Mouse (Mus musculus) midbrain, embryonic 13.5 days (tissue): Measurements from ENCODE around the gene Rnf214. TPM values are rescaled to one million over a fixed set of nuclear protein-coding genes. Genes with fewer than 3 reads are reported as not detected.
A peak's percentile ranks its signal among the peaks of the same experiment; 100 is the strongest.

Source experiments
- ATAC-seq: fragments of 200-750 bp; cut with Nextera tagmentation; 2 replicates; pipeline ENCODE4 v1.8.0; 2017; ENCODE audit warnings: mild to moderate bottlenecking, moderate TSS enrichment, moderate library complexity
- H3K27ac ChIP-seq: fragments of 300-500 bp; sonication (generic); 2 replicates; pipeline ENCODE4 v1.5.1; 2015; ENCODE audit warnings: inconsistent platforms, mild to moderate bottlenecking, moderate library complexity
- H3K27me3 ChIP-seq: fragments of 300-500 bp; sonication (generic); 2 replicates; pipeline ENCODE4 v1.6.1; 2015; ENCODE audit warnings: mild to moderate bottlenecking, inconsistent platforms
- H3K36me3 ChIP-seq: fragments of 300-500 bp; sonication (generic); 2 replicates; pipeline ENCODE4 v1.6.1; 2015; ENCODE audit warnings: mild to moderate bottlenecking, inconsistent platforms
- H3K4me1 ChIP-seq: fragments of 300-500 bp; sonication (generic); replicated peaks from 2 replicates; pipeline ENCODE4 v1.6.1; 2015; ENCODE audit warnings: inconsistent platforms
- H3K4me2 ChIP-seq: fragments of 300-500 bp; sonication (generic); replicated peaks from 2 replicates; pipeline ENCODE4 v1.6.1; 2015; ENCODE audit warnings: moderate library complexity, mild to moderate bottlenecking, inconsistent platforms
- H3K4me3 ChIP-seq: fragments of 300-500 bp; sonication (generic); replicated peaks from 2 replicates; pipeline ENCODE4 v1.5.1; 2015; ENCODE audit warnings: mild to moderate bottlenecking, inconsistent platforms
- H3K9ac ChIP-seq: fragments of 300-500 bp; sonication (generic); replicated peaks from 2 replicates; pipeline ENCODE4 v1.6.1; 2015; ENCODE audit warnings: mild to moderate bottlenecking, inconsistent platforms
- H3K9me3 ChIP-seq: fragments of 300-500 bp; sonication (generic); 2 replicates; pipeline ENCODE4 v1.6.1; 2016; ENCODE audit warnings: mild to moderate bottlenecking, inconsistent platforms
- WGBS: fragments of 180-500 bp; shearing (Covaris S2); methylation state at CpG from one replicate; pipeline ENCODE4 v1.1.7; 2015; 5-methylcytosine and 5-hydroxymethylcytosine counted together
- polyA plus RNA-seq: library from polyadenylated mRNA; unstranded; fragments of >200 nt; fragmentation: Nextera tagmentation; extraction: Ambion mirVana; gene quantifications from 2 replicates; pipeline ENCODE4 v1.2.1, GENCODE M21; 2015

The Rnf214 gene
- 114 and 119 TPM in 2 replicates for polyA plus RNA-seq

DNA sequence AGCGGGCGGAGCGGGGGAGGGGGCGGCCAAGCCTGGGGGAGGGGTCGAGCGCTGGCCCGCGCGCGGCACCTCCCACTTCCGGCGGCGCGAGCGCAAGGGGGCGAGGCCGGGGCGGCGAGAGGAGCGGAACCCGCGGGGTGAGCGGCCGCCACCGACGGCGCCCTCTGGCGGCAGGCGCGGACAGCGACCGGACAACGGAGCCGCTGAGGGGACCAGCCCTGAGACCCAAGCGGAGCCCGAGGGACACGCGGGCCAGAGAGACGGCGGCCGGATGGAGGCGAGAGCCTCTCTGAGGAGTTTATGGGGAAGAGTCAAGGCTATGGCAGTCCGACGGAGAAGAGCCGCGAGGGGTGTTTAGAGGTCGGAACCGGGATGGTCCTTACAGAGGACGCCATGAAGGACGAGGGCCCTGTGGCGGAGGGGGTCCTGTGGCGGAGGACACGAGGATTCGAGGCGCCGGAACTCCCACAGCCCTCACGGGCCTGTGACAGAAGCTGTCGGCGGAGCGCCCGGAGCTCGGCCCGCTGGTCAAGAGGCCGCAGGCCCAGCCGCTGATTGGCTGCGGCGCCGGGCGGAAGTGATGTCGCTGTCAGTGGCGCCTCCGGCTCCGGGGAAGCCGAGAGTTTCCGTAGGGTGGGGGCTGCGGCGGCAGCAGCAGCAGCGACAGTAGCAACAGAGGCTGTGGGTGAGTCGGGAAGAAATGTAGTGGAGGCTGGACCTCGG, at the start of gene Rnf214, which contains the start of gene Pcsk7:
Gene Rnf214, minus strand, starts transcription at position 557 of the 723 bp plus-strand sequence.
Gene Pcsk7, plus strand, starts transcription at position 143 of the 723 bp plus-strand sequence.
- H3K4me3 ChIP-seq = peak within 1 kb of the TSS; percentile 86
- WGBS = under 1% methylated on average over 76 of the region's 80 CpGs
- peak within 1 kb of the TSS; percentile 78 for H3K4me2 ChIP-seq
- peak within 1 kb of the TSS; percentile 97 for H3K27ac ChIP-seq
- ATAC-seq = peak; percentile 92
- peak within 1 kb of the TSS; percentile 95 for H3K9ac ChIP-seq
- H3K9me3 ChIP-seq = no peaks in the 10 kb centered on the region
- H3K36me3 ChIP-seq = peaks cover 48% of the 10 kb centered on the region
- no peaks in the 10 kb centered on the region for H3K27me3 ChIP-seq
- peaks cover 33% of the 10 kb centered on the region for H3K4me1 ChIP-seq

DNA sequence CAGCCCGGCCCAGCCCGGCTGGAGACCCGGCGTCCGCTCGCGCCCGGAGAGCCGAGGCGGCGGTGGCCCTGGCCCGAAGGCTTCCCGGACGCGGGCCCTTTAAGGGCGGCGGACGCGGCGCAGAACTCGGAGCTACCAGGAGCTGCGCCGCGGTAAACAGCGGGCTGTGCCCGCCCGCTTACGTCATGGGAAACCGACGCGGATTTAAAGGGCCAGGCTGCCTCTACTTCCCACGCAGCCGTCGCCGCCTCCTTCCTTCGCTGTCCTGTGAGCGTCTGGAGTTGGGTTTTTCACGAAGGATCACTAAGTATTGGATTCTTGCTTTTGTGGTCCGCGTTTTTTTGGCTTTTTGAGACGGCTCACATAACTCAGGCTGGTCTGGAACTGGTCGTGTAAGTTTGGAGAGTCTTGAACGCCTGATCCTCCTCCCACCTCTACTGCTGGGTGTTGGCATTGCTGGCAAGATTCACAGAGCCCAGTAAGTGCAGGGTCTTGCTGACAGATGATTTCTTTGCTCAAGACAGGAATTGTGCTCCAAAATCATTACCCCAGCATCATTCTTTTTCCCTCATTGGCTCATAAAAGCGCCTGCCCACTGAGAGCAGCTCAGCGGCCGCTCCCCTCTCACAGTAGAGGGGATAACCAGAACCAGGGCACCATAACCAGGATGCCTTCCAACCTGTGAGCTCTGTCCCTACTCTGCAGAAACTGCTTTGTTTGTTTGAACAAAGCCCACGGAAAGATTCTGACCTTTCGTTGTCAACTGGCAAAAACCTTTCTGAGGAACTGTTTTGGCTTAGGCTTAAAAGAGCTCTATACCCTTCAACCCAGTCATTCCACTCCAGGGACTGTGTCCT, 48.6 kb upstream of the Rnf214 start, which contains the start of gene Sidt2:
Gene Sidt2, minus strand, starts transcription at position 152 of the 857 bp plus-strand sequence.
- H3K4me2 ChIP-seq = peak within 1 kb of the TSS; percentile 87
- peak within 1 kb of the TSS; percentile 89 for H3K9ac ChIP-seq
- peaks cover 48% of the 10 kb centered on the region for H3K4me1 ChIP-seq
- H3K9me3 ChIP-seq = no peaks in the 10 kb centered on the region
- peaks cover 19% of the 10 kb centered on the region for H3K36me3 ChIP-seq
- peak within 1 kb of the TSS; percentile 84 for H3K27ac ChIP-seq
- peak within 1 kb of the TSS; percentile 80 for H3K4me3 ChIP-seq
- no peaks in the 10 kb centered on the region for H3K27me3 ChIP-seq
- peak; percentile 98 for ATAC-seq
- WGBS = under 1% methylated on average over 48 of the region's 48 CpGs

DNA sequence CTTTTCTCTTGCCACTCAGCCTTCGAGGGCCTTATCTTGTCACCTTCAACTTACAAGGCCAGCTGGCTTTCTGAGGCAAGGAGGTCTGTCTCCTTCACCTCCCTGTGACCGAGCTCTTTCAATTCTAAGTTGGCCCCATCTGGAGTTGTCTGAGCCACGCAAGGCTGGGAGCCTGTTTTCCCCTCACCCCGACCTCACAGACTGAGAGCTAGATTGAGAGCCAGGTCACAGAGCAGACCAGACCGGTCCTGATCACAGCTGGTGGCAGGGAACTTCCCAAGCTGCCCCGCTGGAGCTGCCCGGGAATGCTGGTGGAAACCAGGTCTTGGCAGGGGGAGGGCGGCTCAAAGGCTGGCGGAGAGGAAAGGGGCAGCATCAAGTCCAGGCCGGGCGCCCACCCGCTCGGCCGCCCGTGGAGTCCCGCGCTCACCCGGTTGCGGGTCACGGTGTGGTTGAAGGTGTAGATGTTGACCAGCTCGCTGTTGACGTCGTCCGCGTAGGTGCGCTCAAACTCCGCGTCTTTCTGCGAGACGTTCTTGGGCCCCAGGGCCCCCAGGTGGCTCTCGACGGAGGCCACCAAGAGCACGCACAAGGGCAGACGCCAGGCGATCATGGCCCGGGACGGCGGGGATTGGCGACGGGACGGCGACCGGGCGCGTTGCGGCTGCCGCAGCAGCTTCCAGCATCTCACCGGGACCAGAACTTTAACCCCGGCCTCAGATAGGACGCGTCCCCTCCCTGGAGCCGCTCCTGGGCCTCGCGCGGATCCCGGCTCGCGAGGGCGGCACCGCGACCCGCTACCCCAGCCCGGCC, 47.8 kb upstream of the Rnf214 start:
- WGBS = under 1% methylated on average over 61 of the region's 63 CpGs
- Histone ChIP-seq H3K4me1 (peaks cover 48% of the 10 kb centered on the region), H3K9ac (peak overlapping the region; percentile 89), H3K9me3 (no peaks in the 10 kb centered on the region), H3K27ac (peak overlapping the region; percentile 84), H3K27me3 (no peaks in the 10 kb centered on the region), H3K4me2 (peak overlapping the region; percentile 87), H3K36me3 (peaks cover 28% of the 10 kb centered on the region), H3K4me3 (peak overlapping the region; percentile 80)
- ATAC-seq = peak; percentile 64

- H3K4me3 ChIP-seq = peak overlapping the region; percentile 80
- no peaks in the 10 kb centered on the region for H3K9me3 ChIP-seq
- 68% methylated on average over 13 of the region's 13 CpGs for WGBS
- H3K4me1 ChIP-seq = peaks cover 45% of the 10 kb centered on the region
- 0 out of 2 replicates have a peak overlapping the region, but pooled peaks have one; percentile 84 for H3K27ac ChIP-seq
- peak overlapping the region; percentile 89 for H3K9ac ChIP-seq
- peaks cover 36% of the 10 kb centered on the region for H3K36me3 ChIP-seq
- no peaks in the 10 kb centered on the region for H3K27me3 ChIP-seq
- ATAC-seq = no peak
- H3K4me2 ChIP-seq = peak overlapping the region; percentile 87
Observed at GRCm38 (mm10) chr9:45953511-45954293, 47.0 kb upstream of the Rnf214 start.

DNA sequence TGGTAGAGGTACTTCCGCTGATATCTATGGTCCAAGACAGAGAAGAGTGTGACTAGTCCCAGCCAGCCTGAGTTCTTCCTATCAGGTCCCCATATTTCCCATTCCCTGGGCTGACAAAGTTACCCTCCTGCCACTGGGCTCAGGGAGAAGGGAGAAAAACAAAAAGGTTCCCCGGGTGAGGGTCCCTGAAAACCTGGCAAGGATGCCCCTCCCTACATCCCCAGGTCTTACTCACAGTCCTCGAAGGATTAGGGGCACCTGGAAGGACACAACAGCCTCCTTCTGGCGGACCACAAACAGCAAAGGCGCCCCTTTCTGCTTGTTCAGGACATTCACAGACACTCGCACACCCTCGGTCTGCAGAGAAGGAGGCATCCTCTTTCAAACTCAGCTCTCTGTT, 46.2 kb upstream of the Rnf214 start:
- peaks cover 44% of the 10 kb centered on the region for H3K36me3 ChIP-seq
- whole genome bisulfite sequencing = 88% methylated on average over 7 of the region's 7 CpGs
- H3K27ac ChIP-seq = no peak overlapping the region
- H3K4me2 ChIP-seq = no peak overlapping the region
- no peak overlapping the region for H3K4me3 ChIP-seq
- H3K4me1 ChIP-seq = peaks cover 37% of the 10 kb centered on the region
- no peaks in the 10 kb centered on the region for H3K9me3 ChIP-seq
- no peak overlapping the region; the same call in 1 of the 2 replicates for H3K9ac ChIP-seq
- no peaks in the 10 kb centered on the region for H3K27me3 ChIP-seq
- ATAC-seq = no peak

DNA sequence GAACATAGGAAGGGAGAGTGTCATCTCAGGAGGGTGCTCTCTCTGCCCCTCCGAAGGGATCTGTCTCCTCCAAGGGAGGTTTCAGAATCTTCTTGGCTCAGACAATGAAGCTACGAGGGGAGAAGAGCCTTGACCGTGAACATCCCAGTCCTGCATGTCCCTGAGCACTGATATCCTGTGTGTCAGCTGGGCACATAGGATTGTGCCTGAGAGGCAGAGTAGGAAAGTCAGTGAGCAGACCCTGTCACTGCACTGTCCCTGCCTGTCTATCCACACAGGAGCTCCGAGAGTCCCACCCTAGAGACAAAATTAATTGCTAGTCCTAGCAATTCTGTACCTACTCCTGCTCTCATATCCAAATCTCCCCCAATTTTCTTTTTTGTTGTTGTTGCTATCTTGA, 45.3 kb upstream of the Rnf214 start:
- WGBS = 93% methylated on average over 4 of the region's 4 CpGs
- Histone ChIP-seq H3K27ac (no peak overlapping the region), H3K27me3 (no peaks in the 10 kb centered on the region), H3K4me3 (no peak overlapping the region), H3K4me2 (no peak overlapping the region), H3K36me3 (peaks cover 52% of the 10 kb centered on the region), H3K9ac (no peak overlapping the region), H3K4me1 (peaks cover 35% of the 10 kb centered on the region), H3K9me3 (no peaks in the 10 kb centered on the region)
- no peak for ATAC-seq

GRCm38 (mm10) chr9:45946872-45947183, 40.1 kb upstream of the Rnf214 start:
- 92% methylated on average over 10 of the region's 10 CpGs for WGBS
- Histone ChIP-seq H3K9me3 (no peaks in the 10 kb centered on the region), H3K4me3 (no peak overlapping the region), H3K36me3 (peaks cover 98% of the 10 kb centered on the region), H3K4me1 (no peaks in the 10 kb centered on the region), H3K4me2 (no peak overlapping the region), H3K9ac (no peak overlapping the region), H3K27ac (no peak overlapping the region), H3K27me3 (no peaks in the 10 kb centered on the region)
- ATAC-seq = no peak

- no peak overlapping the region for H3K4me3 ChIP-seq
- no peaks in the 10 kb centered on the region for H3K4me1 ChIP-seq
- no peak overlapping the region for H3K9ac ChIP-seq
- H3K27ac ChIP-seq = no peak overlapping the region
- no peaks in the 10 kb centered on the region for H3K9me3 ChIP-seq
- ATAC-seq = no peak
- H3K36me3 ChIP-seq = peaks cover 98% of the 10 kb centered on the region
- H3K27me3 ChIP-seq = no peaks in the 10 kb centered on the region
- WGBS = 88% methylated on average over 16 of the region's 16 CpGs
- no peak overlapping the region for H3K4me2 ChIP-seq
Observed at GRCm38 (mm10) chr9:45946182-45946871, 39.6 kb upstream of the Rnf214 start.

- Histone ChIP-seq H3K4me2 (no peak overlapping the region), H3K4me3 (no peak overlapping the region), H3K9ac (no peak overlapping the region), H3K27ac (no peak overlapping the region), H3K4me1 (no peaks in the 10 kb centered on the region), H3K27me3 (no peaks in the 10 kb centered on the region), H3K9me3 (no peaks in the 10 kb centered on the region), H3K36me3 (peaks cover 99% of the 10 kb centered on the region)
- no peak for ATAC-seq
- WGBS = 92% methylated on average over 13 of the region's 13 CpGs
Observed at GRCm38 (mm10) chr9:45945721-45946120, 39.0 kb upstream of the Rnf214 start.

DNA sequence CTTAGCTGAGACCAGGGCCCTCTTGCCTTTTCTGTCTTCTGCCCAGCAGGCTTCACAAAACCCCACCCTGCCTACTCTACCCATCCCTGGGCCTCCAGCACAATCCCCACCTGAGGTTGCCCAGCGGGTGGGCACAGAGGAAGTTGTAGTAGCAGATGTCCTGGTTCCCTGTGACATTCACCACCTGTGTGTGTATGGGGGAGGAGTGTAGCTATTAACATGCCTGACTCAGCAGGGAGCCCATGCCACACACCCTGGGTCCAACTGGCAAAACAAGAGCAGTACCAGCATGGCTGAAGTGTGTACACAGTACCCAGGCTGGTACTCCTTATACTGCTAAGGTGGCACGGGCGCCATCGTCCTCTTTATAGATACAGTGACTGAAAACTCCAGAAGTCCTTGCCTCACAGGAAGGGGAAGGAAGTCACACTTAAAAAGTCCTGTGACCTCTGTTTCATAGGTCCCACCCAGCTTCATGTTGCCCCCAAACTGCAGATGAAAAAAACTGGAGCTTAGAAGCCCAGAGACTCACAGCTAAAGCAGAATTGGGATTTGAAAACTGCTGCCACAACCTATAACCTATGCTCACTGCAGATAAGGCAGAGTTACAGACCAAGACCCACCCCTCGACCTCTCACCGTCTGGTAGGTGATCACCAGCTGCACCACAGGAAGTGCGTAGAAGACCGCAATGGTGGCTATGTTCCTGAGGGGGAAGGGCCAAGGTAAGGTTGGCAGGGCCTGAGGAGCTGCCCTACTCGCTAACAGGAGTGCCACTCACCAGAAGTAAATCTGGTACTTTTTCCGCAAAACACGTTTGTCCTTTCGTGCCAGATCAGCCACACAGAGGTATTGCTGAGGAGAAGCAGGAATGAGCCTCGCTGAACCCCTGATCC, 38.0 kb upstream of the Rnf214 start:
- ATAC-seq = no peak

More for the DNA sequence above, 38.0 kb upstream of the Rnf214 start:
- H3K27ac ChIP-seq = no peak overlapping the region
- no peaks in the 10 kb centered on the region for H3K9me3 ChIP-seq
- peaks cover 94% of the 10 kb centered on the region for H3K36me3 ChIP-seq
- no peaks in the 10 kb centered on the region for H3K27me3 ChIP-seq
- H3K4me2 ChIP-seq = no peak overlapping the region
- H3K9ac ChIP-seq = no peak overlapping the region
- 87% methylated on average over 13 of the region's 13 CpGs for WGBS
- no peaks in the 10 kb centered on the region for H3K4me1 ChIP-seq
- no peak overlapping the region for H3K4me3 ChIP-seq
